Mouse (Mus musculus): ENCODE measurements around the gene Insyn1.

The Insyn1 gene

GRCm38 (mm10) chr9:58535447-58536134 is 47.2 kb downstream of the Insyn1 start:
- DNase-seq, result no peak

- no peak for DNase-seq
These were observed 49.4 kb downstream of the Insyn1 start for GRCm38 (mm10) chr9:58537774-58538173.

- DNase-seq, result peak in 1 of 2 experiments; percentile 51
These were observed 51.5 kb downstream of the Insyn1 start for GRCm38 (mm10) chr9:58539886-58540285.

GRCm38 (mm10) chr9:58541895-58542338 is 53.5 kb downstream of the Insyn1 start:
- DNase-seq, result peak; percentile 63 to 77

- peak in 1 of 2 experiments; percentile 18 for DNase-seq
These were observed 56.5 kb downstream of the Insyn1 start for GRCm38 (mm10) chr9:58544879-58545324.

GRCm38 (mm10) chr9:58545428-58545827 is 57.0 kb downstream of the Insyn1 start:
- DNase-seq, result no peak

GRCm38 (mm10) chr9:58546630-58547360 is 58.4 kb downstream of the Insyn1 start:
- DNase-seq, result no peak

GRCm38 (mm10) chr9:58548897-58549296 is 60.5 kb downstream of the Insyn1 start:
- DNase-seq, result no peak

All from lung, adult 18-20 months (tissue).